Mouse (Mus musculus) intestine, embryonic 15.5 days (tissue): ENCODE measurements at regions not wholly inside any gene's neighbourhood (a gene's known extent, or its start where the extent isn't known, plus 50 kb on each side); places are given as distances from the start of the nearest gene placed in this dataset.

Experiments used
- ATAC-seq: fragments of 200-750 bp; cut with Nextera tagmentation; 2 replicates; pipeline ENCODE4 v1.8.0; 2017; ENCODE audit warnings: moderate TSS enrichment, moderate library complexity
- H3K27ac ChIP-seq: fragments of 300-500 bp; sonication (generic); 2 replicates; pipeline ENCODE4 v1.5.1; 2015; ENCODE audit warnings: mild to moderate bottlenecking, inconsistent platforms
- H3K27me3 ChIP-seq: fragments of 300-500 bp; sonication (generic); replicated peaks from 2 replicates; pipeline ENCODE4 v1.6.1; 2015; ENCODE audit warnings: inconsistent platforms
- H3K36me3 ChIP-seq: fragments of 300-500 bp; sonication (generic); 2 replicates; pipeline ENCODE4 v1.6.1; 2015; ENCODE audit warnings: inconsistent platforms
- H3K4me1 ChIP-seq: fragments of 300-500 bp; sonication (generic); replicated peaks from 2 replicates; pipeline ENCODE4 v1.6.1; 2015; ENCODE audit warnings: inconsistent platforms
- H3K4me2 ChIP-seq: fragments of 300-500 bp; sonication (generic); replicated peaks from 2 replicates; pipeline ENCODE4 v1.6.1; 2015; ENCODE audit warnings: mild to moderate bottlenecking, inconsistent platforms
- H3K4me3 ChIP-seq: fragments of 300-500 bp; sonication (generic); replicated peaks from 2 replicates; pipeline ENCODE4 v1.5.1; 2015; ENCODE audit warnings: inconsistent platforms
- H3K9ac ChIP-seq: fragments of 300-500 bp; sonication (generic); 2 replicates; pipeline ENCODE4 v1.6.1; 2015; ENCODE audit warnings: inconsistent platforms
- H3K9me3 ChIP-seq: fragments of 300-500 bp; sonication (generic); 2 replicates; pipeline ENCODE4 v1.6.1; 2016; ENCODE audit warnings: inconsistent platforms
- WGBS: fragments of 180-500 bp; shearing (Covaris S2); methylation state at CpG from one replicate; pipeline ENCODE4 v1.1.7; 2015; 5-methylcytosine and 5-hydroxymethylcytosine counted together

GRCm38 (mm10) chr9:115488913-115489809, 178.9 kb upstream of the Stt3b start:
- Histone ChIP-seq H3K36me3 (no peaks in the 10 kb centered on the region), H3K4me2 (no peak overlapping the region), H3K4me3 (no peak overlapping the region), H3K27me3 (0 out of 2 replicates have a peak, but pooled peaks cover 2% of the 10 kb centered on the region), H3K4me1 (no peaks in the 10 kb centered on the region), H3K27ac (no peak overlapping the region), H3K9me3 (no peaks in the 10 kb centered on the region), H3K9ac (no peak overlapping the region)
- ATAC-seq, result no peak
- 85% methylated on average over 9 of the region's 9 CpGs for WGBS

- WGBS, result 85% methylated on average over 6 of the region's 6 CpGs
- ATAC-seq, result no peak
- Histone ChIP-seq H3K27me3 (0 out of 2 replicates have a peak, but pooled peaks cover 2% of the 10 kb centered on the region), H3K9ac (no peak overlapping the region), H3K9me3 (no peaks in the 10 kb centered on the region), H3K4me1 (no peaks in the 10 kb centered on the region), H3K4me3 (no peak overlapping the region), H3K4me2 (no peak overlapping the region), H3K36me3 (no peaks in the 10 kb centered on the region), H3K27ac (no peak overlapping the region)
Observed at GRCm38 (mm10) chr9:115492431-115493171, 182.4 kb upstream of the Stt3b start.

- Histone ChIP-seq H3K4me1 (no peaks in the 10 kb centered on the region), H3K27ac (no peak overlapping the region), H3K27me3 (0 out of 2 replicates have a peak, but pooled peaks cover 2% of the 10 kb centered on the region), H3K36me3 (no peaks in the 10 kb centered on the region), H3K4me3 (no peak overlapping the region), H3K9ac (no peak overlapping the region), H3K4me2 (no peak overlapping the region), H3K9me3 (no peaks in the 10 kb centered on the region)
- WGBS, result 86% methylated on average over 2 of the region's 2 CpGs
- no peak for ATAC-seq
Observed at GRCm38 (mm10) chr9:115493765-115494164, 183.5 kb upstream of the Stt3b start.

- Histone ChIP-seq H3K9me3 (no peaks in the 10 kb centered on the region), H3K4me1 (no peaks in the 10 kb centered on the region), H3K4me2 (no peak overlapping the region), H3K27ac (no peak overlapping the region), H3K36me3 (no peaks in the 10 kb centered on the region), H3K4me3 (no peak overlapping the region), H3K9ac (no peak overlapping the region), H3K27me3 (no peaks in the 10 kb centered on the region)
- ATAC-seq, result no peak
- WGBS, result 72% methylated on average over 3 of the region's 3 CpGs
Observed at GRCm38 (mm10) chr9:115499536-115499935, 189.3 kb upstream of the Stt3b start.

GRCm38 (mm10) chr9:115504789-115505188, 194.6 kb upstream of the Stt3b start:
- Histone ChIP-seq H3K4me1 (no peaks in the 10 kb centered on the region), H3K9ac (no peak overlapping the region), H3K27ac (no peak overlapping the region), H3K27me3 (no peaks in the 10 kb centered on the region), H3K4me2 (no peak overlapping the region), H3K36me3 (no peaks in the 10 kb centered on the region), H3K4me3 (no peak overlapping the region), H3K9me3 (no peaks in the 10 kb centered on the region)
- 20% methylated on average over 2 of the region's 2 CpGs for WGBS
- ATAC-seq, result no peak

- no peak overlapping the region for H3K4me3 ChIP-seq
- no peaks in the 10 kb centered on the region for H3K27me3 ChIP-seq
- H3K9ac ChIP-seq, result no peak overlapping the region
- H3K4me1 ChIP-seq, result no peaks in the 10 kb centered on the region
- no peaks in the 10 kb centered on the region for H3K9me3 ChIP-seq
- no peak for ATAC-seq
- no peaks in the 10 kb centered on the region for H3K36me3 ChIP-seq
- no peak overlapping the region for H3K27ac ChIP-seq
- 77% methylated on average over 7 of the region's 7 CpGs for WGBS
- no peak overlapping the region for H3K4me2 ChIP-seq
Observed at GRCm38 (mm10) chr9:115507131-115507689, 197.0 kb upstream of the Stt3b start.

- no peaks in the 10 kb centered on the region for H3K4me1 ChIP-seq
- no peaks in the 10 kb centered on the region for H3K27me3 ChIP-seq
- H3K9ac ChIP-seq, result no peak overlapping the region
- 69% methylated on average over 16 of the region's 16 CpGs for WGBS
- no peak overlapping the region for H3K27ac ChIP-seq
- H3K4me2 ChIP-seq, result no peak overlapping the region
- no peak for ATAC-seq
- no peak overlapping the region for H3K4me3 ChIP-seq
- H3K36me3 ChIP-seq, result no peaks in the 10 kb centered on the region
- no peaks in the 10 kb centered on the region for H3K9me3 ChIP-seq
Observed at GRCm38 (mm10) chr9:115512835-115513629, 202.8 kb upstream of the Stt3b start.

GRCm38 (mm10) chr9:115517903-115518302, 207.7 kb upstream of the Stt3b start:
- Histone ChIP-seq H3K4me2 (no peak overlapping the region), H3K9me3 (no peaks in the 10 kb centered on the region), H3K4me3 (no peak overlapping the region), H3K4me1 (no peaks in the 10 kb centered on the region), H3K9ac (no peak overlapping the region), H3K27ac (no peak overlapping the region), H3K36me3 (no peaks in the 10 kb centered on the region), H3K27me3 (no peaks in the 10 kb centered on the region)
- no peak for ATAC-seq

- WGBS, result 76% methylated on average over 3 of the region's 3 CpGs
- no peak overlapping the region for H3K4me2 ChIP-seq
- H3K4me3 ChIP-seq, result no peak overlapping the region
- no peak for ATAC-seq
- no peaks in the 10 kb centered on the region for H3K4me1 ChIP-seq
- no peak overlapping the region for H3K27ac ChIP-seq
- no peaks in the 10 kb centered on the region for H3K9me3 ChIP-seq
- no peak overlapping the region for H3K9ac ChIP-seq
- no peaks in the 10 kb centered on the region for H3K36me3 ChIP-seq
- H3K27me3 ChIP-seq, result no peaks in the 10 kb centered on the region
Observed at GRCm38 (mm10) chr9:115524161-115524560, 213.9 kb upstream of the Stt3b start.

- ATAC-seq, result no peak
- Histone ChIP-seq H3K27ac (no peak overlapping the region), H3K4me1 (no peaks in the 10 kb centered on the region), H3K9me3 (no peaks in the 10 kb centered on the region), H3K4me3 (no peak overlapping the region), H3K36me3 (no peaks in the 10 kb centered on the region), H3K27me3 (no peaks in the 10 kb centered on the region), H3K9ac (no peak overlapping the region), H3K4me2 (no peak overlapping the region)
- 57% methylated on average over 5 of the region's 5 CpGs for WGBS
Observed at GRCm38 (mm10) chr9:115524591-115524990, 214.4 kb upstream of the Stt3b start.

GRCm38 (mm10) chr9:115526322-115526721, 216.1 kb upstream of the Stt3b start:
- no peaks in the 10 kb centered on the region for H3K36me3 ChIP-seq
- no peaks in the 10 kb centered on the region for H3K9me3 ChIP-seq
- H3K27ac ChIP-seq, result no peak overlapping the region
- H3K27me3 ChIP-seq, result no peaks in the 10 kb centered on the region
- no peaks in the 10 kb centered on the region for H3K4me1 ChIP-seq
- H3K9ac ChIP-seq, result no peak overlapping the region
- WGBS, result 83% methylated on average over 4 of the region's 4 CpGs
- no peak overlapping the region for H3K4me3 ChIP-seq
- H3K4me2 ChIP-seq, result no peak overlapping the region
- no peak for ATAC-seq

- no peaks in the 10 kb centered on the region for H3K27me3 ChIP-seq
- H3K9me3 ChIP-seq, result no peaks in the 10 kb centered on the region
- H3K4me3 ChIP-seq, result no peak overlapping the region
- no peaks in the 10 kb centered on the region for H3K4me1 ChIP-seq
- H3K9ac ChIP-seq, result no peak overlapping the region
- no peak overlapping the region for H3K27ac ChIP-seq
- 89% methylated on average over 6 of the region's 6 CpGs for WGBS
- no peak for ATAC-seq
- H3K36me3 ChIP-seq, result no peaks in the 10 kb centered on the region
- no peak overlapping the region for H3K4me2 ChIP-seq
Observed at GRCm38 (mm10) chr9:115526981-115527380, 216.8 kb upstream of the Stt3b start.
